Mouse (Mus musculus): Measurements from ENCODE around the gene Caprin1.

Caprin1 gene

GRCm38 (mm10) chr2:103797491-103798009, at the start of gene Caprin1:
Gene Caprin1 (minus strand): TSS chr2:103797649.
- in situ Hi-C loops (cut with MboI) = no loop called here

DNA sequence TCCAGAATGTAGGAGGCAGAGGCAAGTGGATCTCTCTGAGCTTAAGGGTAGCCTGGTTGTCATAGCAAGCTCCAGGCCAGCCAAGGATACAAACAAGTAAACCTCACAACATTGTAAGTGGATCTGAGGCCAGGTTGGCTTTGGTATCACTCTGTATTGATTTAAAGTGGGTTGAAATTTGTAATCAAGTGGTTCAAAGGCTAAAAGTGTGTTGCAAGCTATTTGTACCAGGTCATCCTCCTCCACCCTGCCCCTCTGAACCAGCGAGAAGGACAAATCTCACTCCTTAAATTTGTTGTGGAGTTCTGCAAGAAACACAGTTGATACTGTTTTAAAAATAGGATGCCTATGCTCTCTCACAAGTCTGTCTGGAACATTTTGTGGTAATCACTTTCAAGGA, 49.4 kb upstream of the Caprin1 start:
- in situ Hi-C loops (cut with MboI) = no loop called here

DNA sequence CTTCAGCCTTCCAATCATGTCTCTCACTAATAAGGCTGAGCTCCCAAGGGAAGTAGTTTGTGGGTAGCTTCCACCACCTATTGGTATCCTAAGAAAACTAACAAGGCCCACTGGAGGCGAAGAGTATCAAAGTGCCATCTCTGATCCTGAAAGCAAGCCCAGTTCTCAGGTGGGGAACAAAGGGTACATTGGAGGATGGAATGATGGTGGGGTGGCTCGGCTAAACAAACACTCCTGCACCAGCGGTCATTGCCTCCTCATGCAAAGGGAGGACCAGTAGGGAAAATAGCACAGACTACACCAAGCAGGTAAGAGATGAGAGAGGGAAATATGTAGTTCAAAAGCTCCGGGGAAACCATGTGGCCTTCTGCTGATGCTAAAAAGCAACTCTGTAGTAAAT, 48.8 kb upstream of the Caprin1 start:
- in situ Hi-C loops (cut with MboI) = no loop called here

DNA sequence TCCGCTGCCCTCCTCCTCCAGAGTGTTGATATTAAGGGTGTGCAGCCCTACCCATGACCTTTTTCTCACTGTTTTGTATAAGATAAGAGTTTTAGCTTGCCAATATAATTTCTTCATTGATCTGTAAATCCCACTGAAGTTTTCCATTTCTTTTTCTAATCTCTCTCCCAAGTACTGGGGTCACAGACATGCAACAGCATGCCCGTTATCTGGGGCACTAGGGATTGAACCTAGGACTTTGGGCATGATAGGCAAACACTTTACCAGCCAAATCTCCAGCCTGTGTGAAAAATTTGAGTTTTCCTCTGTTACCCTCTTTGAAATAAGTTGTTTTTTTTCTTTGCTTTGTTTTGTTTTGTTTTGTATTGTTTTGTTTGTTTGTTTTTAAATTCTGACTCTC, 46.6 kb upstream of the Caprin1 start:
- in situ Hi-C loops (cut with MboI) = no loop called here

DNA sequence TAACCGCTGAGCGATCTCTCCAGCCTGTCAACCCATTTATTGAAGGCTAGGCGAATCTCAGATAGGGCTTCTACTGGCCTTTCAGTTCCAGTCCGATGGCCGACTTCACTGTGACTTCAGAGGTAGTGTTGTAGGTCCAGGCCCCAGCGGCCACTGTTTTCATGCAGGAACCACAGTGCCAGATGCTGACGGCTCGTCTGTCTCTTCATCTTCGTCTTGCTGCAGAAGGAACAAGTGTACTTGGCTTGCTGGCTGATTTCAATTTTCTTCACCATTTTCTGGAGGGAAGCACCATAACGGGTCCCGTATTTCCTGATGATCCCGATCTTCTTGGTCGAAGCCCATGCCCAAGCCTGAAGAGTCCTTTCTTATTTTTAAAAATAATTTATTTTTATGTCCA, 45.9 kb upstream of the Caprin1 start:
- in situ Hi-C loops (cut with MboI) = no loop called here

DNA sequence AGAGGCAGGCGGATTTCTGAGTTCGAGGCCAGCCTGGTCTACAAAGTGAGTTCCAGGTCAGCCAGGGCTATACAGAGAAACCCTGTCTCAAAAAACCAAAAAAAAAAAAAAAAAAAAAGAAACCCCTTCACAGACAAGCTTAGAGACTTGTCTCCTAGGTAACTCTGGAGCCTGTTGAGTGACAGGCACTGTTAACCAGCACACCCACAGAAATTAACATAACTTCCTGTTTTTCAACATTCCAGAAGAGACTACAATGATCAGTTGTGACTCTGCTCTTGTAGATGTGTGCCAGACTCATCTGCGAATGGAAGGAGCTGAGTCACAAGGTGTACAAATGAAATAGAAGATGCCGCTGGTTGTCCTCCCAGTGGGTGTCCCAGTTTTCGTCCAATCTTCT, 44.9 kb upstream of the Caprin1 start:
- in situ Hi-C loops (cut with MboI) = no loop called here

DNA sequence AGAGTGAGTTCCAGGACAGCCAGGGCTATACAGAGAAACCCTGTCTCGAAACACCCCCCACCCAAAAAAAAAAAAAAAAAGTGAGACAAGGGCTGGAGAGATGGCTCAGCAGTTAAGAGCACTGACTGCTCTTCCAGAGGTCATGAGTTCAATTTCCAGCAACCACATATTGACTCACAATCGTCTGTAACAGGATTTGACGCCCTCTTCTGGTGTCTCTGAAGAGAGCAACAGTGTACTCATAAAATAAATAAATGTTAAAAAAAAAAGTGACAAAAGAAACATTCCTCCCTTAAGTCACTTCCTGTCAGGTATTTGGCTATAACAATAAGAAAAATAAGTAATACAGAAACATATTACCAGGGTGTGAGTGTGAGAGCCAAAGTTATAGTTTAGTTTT, 41.0 kb upstream of the Caprin1 start:
- in situ Hi-C loops (cut with MboI) = no loop called here

- in situ Hi-C loops (cut with MboI) = no loop called here
These were observed 39.7 kb upstream of the Caprin1 start for GRCm38 (mm10) chr2:103837166-103837565.

DNA sequence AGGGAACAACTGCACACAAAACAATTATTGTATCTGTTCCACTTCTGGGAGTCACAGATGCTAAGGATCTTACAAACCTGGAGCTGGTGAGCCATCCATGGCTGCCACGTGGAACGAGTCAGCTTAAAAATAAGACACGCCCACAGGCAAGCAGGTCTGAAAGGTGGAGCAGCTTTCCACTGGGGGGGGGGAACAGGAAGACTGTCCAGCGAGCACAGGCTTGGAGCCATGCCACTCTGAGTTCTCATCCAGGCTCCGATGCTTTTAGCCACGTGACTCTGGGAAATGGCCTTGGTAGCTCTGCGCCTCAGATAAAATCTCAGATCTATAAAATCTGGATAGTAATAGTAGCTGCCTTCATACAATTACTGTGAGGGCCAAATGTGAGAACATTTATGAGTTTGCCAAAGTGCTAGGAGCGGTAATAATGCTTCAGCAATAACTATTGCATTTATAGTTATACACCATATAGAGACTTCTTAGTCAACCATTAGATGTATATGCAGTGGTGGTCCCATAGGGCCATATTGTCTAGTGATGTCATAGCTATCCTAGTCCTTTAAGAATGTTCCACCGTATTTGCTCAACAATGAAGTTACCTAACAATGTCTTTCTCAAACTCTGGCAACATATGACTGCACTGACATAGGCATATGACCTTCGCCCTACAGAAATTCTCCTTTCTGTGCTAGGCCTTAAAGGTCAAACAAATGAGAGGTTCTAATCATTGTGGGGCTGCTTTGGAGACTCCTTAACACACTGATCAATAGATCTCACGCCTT, 38.4 kb upstream of the Caprin1 start:
- in situ Hi-C loops (cut with MboI) = no loop called here

- in situ Hi-C loops (cut with MboI) = no loop called here
These were observed 36.5 kb upstream of the Caprin1 start for GRCm38 (mm10) chr2:103833816-103834445.

- in situ Hi-C loops (cut with MboI) = no loop called here
These were observed 35.5 kb upstream of the Caprin1 start for GRCm38 (mm10) chr2:103832899-103833298.

- in situ Hi-C loops (cut with MboI) = no loop called here
These were observed 31.5 kb upstream of the Caprin1 start for GRCm38 (mm10) chr2:103828900-103829299.

DNA sequence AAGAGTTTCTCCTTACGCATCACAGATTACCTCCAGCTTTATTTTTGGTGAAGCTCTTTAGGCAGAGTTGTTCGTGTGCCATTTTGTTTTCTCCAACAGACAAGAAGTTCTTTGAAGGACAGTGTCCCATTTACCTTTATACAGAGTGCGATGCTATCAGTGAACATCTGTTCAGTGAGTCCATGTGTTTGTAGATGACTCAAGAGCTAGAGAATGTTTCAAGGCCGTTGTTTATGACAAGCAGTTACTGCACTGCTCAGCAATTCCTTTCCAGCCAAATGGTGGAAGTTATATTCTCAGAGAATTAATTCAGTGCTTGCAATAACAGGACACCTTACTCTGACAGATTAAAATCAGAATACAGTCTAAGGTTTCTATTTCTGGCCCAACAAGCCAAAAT, 27.5 kb upstream of the Caprin1 start:
- in situ Hi-C loops (cut with MboI) = no loop called here

DNA sequence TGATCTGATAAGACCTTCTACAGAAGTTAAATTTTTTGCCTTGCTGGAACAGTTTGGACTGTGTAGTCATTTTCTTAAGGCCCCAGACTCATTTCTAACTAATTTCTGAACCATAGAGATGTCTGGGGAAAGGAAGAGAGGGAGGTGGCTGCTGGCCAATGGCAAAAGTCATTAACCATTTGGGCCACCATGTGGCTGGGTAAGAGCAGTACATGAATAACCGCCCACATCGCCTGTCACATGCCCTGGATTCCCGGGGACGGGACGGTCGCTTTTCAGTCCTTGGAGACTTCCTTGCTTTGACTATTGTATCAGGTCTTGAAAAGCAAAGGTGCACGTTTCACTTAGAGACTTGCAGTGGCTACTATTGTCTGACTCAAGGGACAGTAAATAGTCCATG, 25.1 kb upstream of the Caprin1 start:
- in situ Hi-C loops (cut with MboI) = no loop called here

- in situ Hi-C loops (cut with MboI) = no loop called here
These were observed 19.9 kb upstream of the Caprin1 start for GRCm38 (mm10) chr2:103817145-103817895.

- in situ Hi-C loops (cut with MboI) = no loop called here
These were observed 18.5 kb upstream of the Caprin1 start for GRCm38 (mm10) chr2:103815976-103816375.

- in situ Hi-C loops (cut with MboI) = no loop called here
These were observed 14.2 kb upstream of the Caprin1 start for GRCm38 (mm10) chr2:103811465-103812191.

DNA sequence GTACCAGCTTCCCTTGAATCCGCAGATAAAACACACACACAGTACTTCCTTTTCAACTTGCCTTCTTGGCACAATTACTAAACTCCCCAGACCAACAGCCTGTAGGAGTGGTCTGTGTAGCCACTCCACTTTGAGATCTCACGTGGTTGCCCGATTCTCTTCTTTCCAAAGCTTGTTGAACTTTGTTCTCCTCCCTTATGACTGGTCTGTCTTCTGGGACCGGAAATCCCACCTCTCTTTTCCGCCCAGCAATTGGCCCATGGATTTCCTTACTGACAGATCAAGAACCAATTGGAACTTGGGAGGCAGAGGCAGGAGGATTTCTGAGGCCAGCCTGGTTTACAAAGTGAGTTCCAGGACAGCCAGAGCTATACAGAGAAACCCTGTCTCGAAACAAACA, 13.0 kb upstream of the Caprin1 start:
- in situ Hi-C loops (cut with MboI) = no loop called here

DNA sequence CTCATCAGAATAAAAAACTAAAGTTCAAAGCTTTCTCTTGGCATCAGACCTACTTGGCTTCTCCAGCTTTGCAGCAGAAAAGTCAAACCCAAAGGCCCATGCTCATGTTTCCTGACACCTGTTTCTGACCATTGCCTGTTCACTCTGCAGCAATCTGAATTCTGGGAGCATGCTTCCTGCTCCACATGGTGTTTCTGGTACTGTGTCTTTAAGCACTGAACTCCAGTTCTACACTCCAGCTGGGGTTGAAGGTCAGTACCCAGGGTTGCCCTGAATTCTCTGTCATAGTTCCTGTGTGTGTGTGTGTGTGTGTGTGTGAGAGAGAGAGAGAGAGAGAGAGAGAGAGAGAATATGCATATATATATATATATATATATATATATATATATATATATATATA, 11.0 kb upstream of the Caprin1 start:
- in situ Hi-C loops (cut with MboI) = no loop called here

- in situ Hi-C loops (cut with MboI) = no loop called here
These were observed 6.5 kb upstream of the Caprin1 start for GRCm38 (mm10) chr2:103803770-103804530.

GRCm38 (mm10) chr2:103802422-103802821, 5.0 kb upstream of the Caprin1 start:
- in situ Hi-C loops (cut with MboI) = no loop called here

Measured in mature B cell (primary cell).